Mouse (Mus musculus): ENCODE measurements around the gene Gm7903. TPM values are rescaled to one million over a fixed set of nuclear protein-coding genes. Genes with fewer than 3 reads are reported as not detected.
"Not testable (repeated sequence)": the region's sequence is repeated elsewhere in the genome, so short reads cannot be mapped to it uniquely, and the experiment has no call there.

Gene Gm7903
- total RNA-seq (2021), result not detected
- long read RNA-seq, experiment 1, result 0 reads
- long read RNA-seq, experiment 2, result 0 reads

- DNase-seq, result not testable (repeated sequence)
These were observed at the start of gene Gm7903 for GRCm38 (mm10) chrX:135433535-135433934. Gene Gm7903, plus strand, starts transcription at chrX:135433835.

GRCm38 (mm10) chrX:135403578-135403977, 30.1 kb upstream of the Gm7903 start:
- not testable (repeated sequence) for DNase-seq

GRCm38 (mm10) chrX:135421203-135421602, 12.4 kb upstream of the Gm7903 start:
- DNase-seq, result not testable (repeated sequence)

- DNase-seq, result not testable (repeated sequence)
These were observed 11.8 kb upstream of the Gm7903 start for GRCm38 (mm10) chrX:135421824-135422223.

- not testable (repeated sequence) for DNase-seq
These were observed 11.2 kb upstream of the Gm7903 start for GRCm38 (mm10) chrX:135422473-135422872.

GRCm38 (mm10) chrX:135464160-135464559, 30.5 kb downstream of the Gm7903 start:
- DNase-seq, result not testable (repeated sequence)

GRCm38 (mm10) chrX:135481902-135482301, 48.3 kb downstream of the Gm7903 start:
- not testable (repeated sequence) for DNase-seq

GRCm38 (mm10) chrX:135483183-135483582, 49.5 kb downstream of the Gm7903 start:
- not testable (repeated sequence) for DNase-seq

Other genes with a start within 250 kb of the Gm7903 start
- gene Tceal6, start 223.1 kb upstream of the Gm7903 start, total RNA-seq (2021), result 1 to 10 TPM in 1 of 2 experiments, under 1 TPM in 1; 0.54 to 3.6 TPM
- not detected for gene Pramel3, start 131.5 kb upstream of the Gm7903 start, total RNA-seq (2021)
- gene Gm5128, start 60.6 kb upstream of the Gm7903 start, total RNA-seq (2021), result not detected
- gene AV320801, start 60.8 kb downstream of the Gm7903 start, total RNA-seq (2021), result not detected
- gene Nxf7, start 164.9 kb downstream of the Gm7903 start, total RNA-seq (2021), result not detected
- not detected for gene Prame, start 193.9 kb downstream of the Gm7903 start, total RNA-seq (2021)

All from adrenal gland, postnatal 10 days (tissue).